Mouse (Mus musculus) layer of hippocampus, adult 11-12 months (tissue): Measurements from ENCODE around the gene Skor1.

Experiments used
- DNase-seq: peaks from one replicate; pipeline ENCODE4 v3.0.0; 2022; ENCODE audit warnings: low spot score

The Skor1 gene

DNA sequence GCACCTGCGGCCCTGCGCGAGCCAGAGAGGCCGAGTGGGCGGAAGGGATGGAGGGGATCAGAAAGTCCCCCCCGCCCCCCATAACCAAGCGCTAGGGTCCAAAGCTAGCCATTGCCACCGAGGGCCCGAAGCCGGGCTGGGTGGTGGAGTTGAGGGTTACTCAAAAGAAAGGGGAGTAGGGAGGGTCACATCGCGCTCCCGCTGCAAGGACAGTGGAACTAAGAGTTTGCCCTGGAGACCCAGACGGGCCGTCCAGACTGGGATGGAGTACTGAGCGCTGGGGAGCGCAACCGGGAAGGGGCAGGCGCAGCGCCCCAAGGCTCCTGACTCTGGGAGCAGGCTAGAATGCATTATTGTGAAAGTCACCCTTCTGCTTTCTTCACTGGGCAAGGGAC, 608 bp upstream of the Skor1 start:
- no peak for DNase-seq

DNA sequence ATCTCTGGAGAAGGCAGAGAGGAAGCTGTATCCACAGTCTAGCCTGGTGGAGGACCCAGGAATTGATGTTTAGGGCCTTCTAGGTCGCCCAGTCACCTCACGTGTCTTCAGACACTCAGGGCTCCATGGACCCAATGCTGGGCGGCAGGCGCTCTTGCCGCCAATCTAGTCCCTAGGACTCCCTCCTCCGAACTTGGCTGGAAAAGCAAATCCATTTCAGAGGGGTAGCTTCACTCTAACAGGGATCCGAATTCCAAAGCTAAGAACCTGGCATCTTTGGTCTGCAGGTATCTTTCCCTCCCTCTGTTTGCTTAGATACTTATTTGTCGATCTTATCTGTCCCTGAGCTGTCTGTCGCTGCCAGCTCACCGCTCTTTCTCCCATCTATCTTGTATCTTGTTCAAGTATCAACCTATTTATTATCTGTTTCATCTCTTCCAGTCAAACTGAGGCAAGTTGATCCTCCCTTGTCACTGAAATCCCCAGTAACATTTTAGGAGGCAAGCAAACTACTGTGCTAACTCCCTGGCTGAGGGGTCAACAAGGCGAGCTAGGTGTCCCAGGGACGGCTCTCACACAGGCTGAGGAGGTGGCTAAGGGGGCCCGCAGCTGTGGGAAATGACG, 863 bp downstream of the Skor1 start:
- DNase-seq: no peak

DNA sequence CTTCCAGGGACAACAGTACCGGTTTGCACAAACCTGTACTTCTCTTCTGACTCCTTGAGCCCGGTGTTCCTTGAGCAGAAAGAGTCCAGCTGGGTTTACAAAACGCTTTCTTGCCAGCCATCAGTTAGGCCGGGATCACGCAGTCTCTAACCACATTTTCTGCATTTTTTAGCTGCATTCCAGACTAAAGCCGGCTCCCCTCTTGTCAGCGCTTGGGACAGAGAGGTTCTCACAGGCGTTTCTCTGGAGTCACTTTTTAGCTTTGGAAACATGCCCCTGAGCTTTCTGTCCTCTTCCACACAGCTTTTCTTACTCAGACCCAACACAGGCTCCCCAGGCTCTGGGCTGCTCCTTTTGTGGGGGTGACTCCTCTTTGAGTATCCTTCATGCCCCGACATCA, 1.5 kb downstream of the Skor1 start:
- no peak for DNase-seq

DNA sequence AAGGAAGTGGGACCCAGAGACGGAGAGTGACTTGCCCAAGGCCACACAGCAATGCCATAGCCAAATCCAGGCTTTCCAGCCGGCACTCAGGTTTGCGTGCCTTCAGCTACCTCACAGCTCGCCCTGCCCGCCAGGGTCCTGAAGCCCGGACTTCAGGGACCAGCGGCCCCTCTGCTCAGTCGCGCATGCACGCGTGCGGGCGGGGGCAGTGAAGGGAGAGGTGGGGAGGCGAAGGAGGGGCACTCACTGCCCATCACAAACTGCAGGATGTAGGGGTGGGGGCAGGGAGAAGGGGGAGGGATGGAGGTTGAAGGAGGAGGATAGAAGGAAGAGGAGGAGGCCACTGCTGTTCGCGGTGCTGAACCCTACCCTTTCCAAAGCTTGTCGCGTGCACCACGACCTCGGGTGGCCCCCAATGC, 1.9 kb downstream of the Skor1 start:
- DNase-seq: no peak

DNA sequence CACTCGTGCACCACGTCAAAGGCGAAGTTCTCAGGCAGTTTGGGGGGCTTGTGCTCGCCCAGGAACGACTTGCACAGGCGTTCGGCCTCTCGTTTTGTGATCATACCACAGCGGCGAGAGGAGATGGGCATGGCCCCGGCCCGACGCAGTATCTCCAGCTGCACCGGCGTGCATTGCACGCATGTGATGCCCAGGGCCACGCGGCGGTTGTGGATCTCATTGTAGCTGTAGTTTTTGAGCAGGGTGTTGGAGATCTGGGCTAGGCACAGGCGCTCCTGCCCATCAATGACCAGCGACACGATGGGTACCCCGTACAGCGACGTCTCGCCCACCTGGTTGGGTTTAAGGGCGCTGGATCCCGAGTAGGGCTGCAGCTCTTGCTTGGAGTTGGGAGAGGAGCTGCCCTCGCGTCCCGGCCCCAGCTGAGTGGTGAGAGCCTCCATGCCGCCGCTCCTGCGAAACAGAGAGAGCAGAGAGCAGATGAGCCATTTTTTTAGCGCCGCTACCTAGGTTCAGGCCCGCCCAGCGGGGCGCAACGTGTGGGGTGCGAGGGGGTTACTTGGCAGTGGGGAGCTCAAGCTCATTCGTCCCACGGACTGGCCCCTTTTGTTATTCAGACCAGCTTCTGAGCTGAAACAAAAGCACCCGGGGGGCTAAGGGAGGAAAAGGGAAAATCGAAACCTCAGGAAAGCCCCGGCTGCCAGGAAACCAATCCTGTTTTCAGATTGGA, 2.5 kb downstream of the Skor1 start:
- DNase-seq: no peak

DNA sequence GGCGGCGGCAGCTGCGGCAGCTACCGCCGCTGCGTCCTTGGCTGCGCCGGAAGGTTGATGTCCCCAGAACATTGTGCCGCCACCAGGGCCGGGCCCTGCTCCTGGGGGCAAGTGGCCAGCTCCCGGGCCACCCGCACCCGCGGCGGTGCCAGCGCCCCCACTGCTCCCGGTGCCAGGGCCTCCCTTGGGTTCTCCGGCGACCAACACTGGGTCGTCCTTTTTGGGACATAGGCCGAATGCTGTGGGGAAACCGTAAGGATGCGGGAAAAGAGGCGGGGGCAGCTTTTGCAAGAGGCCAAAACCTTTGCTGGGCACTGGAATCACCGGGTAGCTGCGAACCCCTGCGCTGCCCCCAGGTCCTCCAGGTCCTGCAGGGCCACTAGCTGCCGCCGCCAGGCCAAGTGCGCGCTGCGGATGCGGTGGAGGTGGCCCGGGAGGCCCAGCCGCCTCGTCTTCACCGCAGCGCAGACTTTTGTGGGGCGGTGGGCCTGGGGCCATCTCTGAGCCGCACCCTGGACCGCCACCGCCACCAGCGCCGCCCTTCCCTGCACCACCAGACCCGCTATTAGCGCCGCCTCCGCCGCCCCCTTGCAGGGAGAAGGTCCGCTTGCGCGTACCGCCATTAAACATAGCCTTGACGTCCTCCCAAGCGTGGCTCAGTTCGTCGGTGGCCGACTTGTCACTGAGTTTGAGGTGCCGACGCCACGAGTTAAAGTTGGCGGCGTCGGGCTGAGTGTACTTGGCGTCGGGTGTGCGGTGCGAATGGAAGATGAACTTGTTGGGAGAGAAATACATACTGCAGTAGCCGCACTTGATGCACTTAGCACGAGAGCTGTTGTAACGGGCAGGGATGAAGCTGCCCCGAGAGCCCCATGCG, 3.3 kb downstream of the Skor1 start:
- no peak for DNase-seq

DNA sequence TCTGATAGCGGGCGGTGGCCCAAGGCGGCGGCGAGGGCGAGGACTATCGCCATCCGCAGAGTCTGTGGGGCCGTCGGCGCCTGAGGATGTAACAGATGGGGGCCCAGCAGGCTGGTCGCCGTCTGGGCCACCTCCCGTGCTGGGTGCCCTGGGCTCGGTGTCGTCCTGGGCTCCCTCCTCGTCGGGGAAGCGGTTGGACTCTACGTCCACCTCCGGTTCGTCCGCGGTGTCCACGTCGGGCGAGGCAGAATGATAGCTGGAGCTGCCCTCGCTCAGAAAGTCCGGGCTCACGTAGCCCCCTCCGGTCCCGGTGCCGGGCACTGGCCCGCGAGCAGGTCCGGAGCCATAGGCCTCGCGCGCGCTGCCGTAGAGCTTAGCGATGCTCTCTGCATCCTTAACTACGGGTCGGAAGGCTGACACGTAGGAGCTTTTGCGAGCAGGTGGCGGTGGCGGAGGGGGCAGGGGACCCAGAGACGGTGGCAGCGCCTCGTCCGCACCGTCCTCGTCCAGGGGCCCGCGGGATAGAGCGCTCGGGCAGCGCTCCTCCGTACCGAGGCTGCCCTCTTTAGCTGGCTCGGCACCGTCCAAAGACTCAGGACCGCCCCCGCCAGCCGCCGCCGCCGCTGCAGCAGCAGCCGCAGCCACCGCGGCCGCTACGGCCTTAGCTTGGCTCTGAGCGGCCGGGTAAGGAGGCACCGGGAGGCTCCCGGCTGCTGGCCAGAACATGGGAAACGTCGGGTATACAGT, 4.1 kb downstream of the Skor1 start:
- no peak for DNase-seq

DNA sequence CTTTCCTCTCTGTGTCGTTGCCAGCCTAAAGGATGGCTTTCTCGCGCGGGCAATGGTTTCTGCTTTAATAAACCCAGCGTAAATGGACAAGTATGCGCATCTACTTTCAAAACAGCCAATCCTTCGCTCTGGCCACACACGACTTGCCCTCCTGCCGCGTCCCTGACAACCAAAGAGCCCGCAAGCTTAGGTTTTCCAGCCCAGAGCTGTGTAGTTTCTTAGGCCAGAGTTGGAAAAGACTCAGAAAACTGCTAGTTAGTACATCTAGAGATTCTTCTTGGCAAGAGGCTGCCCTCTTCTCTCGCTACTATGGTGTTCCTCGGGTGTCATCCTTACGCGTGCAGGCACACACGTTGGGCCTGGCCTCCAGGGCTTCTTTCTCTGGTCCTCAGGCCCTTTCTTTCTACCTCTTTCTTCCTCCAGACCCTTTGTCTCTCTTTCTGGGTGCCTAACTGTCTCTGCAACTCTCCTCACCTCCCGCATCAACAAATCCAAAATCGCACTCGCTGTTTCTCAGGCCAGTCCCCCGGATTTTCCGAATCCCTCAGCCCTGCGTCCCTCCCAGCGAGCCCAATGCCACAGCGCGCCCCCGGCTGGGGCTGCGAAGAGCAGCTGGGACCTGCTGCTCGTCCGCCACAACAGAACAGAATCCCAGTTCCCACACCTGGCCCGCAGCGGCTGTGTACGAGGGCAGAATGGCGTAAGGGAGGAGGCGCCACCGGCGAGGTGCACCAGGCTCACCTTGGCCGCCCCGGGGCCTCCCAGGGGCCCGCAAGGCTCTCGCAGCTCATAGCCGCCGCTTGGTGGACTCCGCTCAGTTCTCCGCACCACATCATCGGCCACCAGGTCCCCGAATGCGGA, 4.9 kb downstream of the Skor1 start:
- no peak for DNase-seq

DNA sequence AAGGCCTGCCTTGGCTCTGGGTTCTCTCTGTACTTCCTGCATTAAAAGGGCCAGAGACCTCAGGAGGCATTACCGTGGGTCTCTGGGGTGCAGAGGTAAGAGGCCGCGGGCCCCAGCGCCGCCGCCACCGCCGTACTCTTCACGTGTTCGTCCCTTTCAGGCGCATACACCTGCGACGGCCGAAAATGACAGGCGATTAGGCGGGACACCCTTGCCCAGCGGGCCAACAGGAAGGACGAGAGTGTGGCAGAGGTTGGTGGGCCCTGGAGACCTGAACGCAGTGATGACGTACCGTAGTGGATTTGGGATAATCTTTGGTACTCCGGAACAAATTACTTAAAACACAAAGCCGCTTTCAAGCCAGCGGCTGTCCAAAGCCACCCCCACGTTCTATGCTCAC, 5.5 kb downstream of the Skor1 start:
- DNase-seq: no peak

DNA sequence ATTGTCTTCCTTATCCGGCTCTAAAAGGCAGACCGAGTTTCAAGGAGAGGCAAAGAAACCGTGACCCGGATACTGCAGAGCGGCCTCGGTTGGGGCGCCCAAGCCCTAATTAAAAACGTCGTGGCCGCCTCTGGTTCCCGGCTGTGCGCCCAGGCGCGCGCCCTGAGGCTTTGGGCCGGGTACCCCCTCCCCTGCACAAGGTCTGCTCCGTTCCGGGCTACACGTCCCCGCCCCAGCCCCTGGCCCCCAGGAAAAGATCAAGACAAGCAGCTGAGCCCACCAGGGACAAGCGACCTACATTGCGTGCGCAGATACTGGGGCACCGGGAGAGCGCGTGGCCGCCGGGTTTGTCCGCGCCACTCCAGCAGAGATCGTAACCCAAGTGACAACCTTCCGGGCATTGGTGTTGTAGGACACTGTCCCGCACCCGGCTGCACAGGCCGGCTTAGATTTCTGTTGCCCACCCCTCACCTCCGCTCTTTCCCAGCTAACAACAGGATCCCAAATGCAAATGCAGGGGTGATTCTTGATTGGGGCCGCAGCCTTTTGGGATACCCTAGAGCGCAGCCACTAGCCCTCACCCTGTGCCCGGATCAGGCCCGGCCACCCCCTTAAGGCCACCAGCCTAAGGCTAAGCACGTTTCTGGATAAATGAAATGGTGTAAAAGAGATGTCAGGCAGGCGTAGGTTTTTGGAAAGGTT, 6.3 kb downstream of the Skor1 start:
- no peak for DNase-seq

DNA sequence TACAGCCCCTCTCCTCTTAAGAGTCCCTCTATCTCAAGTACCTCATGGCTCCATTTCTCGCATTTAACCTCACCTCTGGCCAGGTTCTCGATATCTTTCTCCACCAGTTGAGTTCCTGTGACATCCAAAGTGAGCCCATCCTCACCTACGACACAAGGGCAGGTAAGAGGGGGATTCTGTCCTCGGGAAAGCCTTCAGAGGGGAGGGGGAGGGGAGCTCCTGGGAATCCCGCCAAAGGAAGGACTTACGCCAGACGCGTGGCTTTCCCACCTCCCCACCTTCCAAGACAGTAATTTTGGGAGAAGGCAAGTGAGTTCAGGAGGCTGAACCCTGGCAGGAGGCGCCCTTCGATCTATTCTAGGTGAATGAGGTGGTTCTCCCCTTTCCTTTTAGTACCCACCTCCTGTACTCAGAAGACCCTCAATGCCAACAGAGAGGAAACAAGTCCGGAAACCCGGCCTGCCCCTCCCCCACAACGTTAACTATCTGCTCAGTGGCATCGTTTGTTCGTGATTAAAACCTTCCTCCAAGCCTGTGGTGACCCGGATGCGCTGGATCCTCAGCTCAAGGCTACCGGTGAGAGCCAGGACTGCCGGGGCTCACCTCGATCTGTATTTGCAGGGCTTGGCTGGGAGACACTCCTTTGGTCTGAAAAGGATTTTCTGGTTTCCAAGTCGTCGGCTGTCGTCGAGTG, 7.0 kb downstream of the Skor1 start:
- no peak for DNase-seq

DNA sequence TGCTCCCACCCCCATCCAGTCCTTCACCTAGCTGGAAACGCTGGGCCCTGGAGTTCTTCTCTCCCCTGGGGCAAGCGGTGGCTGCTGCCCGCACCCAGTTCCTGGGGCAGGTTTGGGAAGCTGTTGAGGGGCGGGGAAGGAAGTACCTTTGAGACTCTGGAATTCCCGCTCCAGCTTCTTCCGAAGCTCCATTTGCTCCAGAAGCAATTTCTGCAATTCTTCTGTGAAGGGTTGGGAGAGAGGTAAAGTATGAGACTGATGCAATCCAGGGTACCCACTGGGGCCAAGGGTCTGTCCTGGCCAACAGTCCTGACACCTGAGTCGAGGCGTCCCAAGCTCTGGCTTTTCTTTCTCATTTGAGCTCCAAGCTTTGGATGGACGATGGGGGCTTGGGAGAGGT, 8.6 kb downstream of the Skor1 start:
- no peak for DNase-seq

DNA sequence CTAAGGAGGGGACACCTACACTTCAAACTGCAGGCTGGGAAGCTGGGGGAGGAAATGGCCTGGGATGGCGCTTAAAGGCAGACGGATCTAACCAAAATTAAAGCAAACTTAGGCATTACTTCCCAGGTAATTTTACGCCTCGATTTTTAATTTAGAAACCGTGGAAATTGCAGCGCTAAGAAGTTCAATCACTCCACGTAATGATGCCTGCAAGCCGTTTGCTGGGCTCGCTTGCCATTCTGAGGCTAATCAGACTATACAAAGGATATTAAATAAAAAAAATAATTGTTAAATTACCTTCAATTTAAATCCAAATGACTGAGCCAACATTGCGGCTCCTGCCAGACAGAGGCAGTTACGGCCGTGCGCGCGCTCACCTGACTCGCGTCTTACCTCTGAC, 9.1 kb downstream of the Skor1 start:
- DNase-seq: no peak

DNA sequence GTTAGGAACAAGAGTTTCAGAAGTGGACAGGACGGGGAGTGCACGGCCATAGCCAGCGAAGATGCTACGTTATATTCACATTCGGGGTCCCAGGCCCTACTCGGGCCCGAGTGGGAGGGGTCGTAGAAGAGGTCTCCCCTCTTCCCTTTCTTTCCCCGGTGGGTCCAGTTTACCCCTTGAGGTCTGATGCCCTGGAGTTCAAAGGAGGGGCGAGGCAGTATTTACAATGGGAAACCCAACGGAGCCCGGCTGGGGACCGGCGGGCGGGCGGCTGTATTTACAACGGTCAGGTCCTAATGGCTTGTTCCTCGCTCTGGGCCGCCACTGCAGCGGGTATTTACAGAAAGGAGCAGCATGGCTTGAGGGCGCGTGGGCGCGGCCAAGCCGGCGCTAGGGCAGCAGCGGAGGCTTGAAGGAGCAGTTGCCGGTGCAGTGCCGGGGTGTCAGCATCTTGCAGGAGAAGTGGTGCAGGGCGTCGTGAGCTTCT, 10.2 kb downstream of the Skor1 start:
- no peak for DNase-seq

DNA sequence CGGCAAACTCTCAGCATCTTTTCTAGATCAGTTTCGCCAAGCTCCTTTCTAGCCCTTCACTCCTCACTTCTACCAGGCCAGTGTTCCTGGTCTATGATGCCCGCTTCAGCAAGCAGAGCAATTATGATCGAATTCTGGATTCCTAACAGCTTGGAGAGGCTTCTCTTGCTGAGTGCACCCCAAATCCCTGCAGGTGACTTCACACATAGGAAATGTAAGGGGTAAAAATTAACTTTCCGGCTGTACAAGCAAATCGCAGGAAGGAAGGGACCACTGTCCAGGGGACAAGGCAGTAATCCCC, 11.2 kb downstream of the Skor1 start:
- DNase-seq: no peak

DNA sequence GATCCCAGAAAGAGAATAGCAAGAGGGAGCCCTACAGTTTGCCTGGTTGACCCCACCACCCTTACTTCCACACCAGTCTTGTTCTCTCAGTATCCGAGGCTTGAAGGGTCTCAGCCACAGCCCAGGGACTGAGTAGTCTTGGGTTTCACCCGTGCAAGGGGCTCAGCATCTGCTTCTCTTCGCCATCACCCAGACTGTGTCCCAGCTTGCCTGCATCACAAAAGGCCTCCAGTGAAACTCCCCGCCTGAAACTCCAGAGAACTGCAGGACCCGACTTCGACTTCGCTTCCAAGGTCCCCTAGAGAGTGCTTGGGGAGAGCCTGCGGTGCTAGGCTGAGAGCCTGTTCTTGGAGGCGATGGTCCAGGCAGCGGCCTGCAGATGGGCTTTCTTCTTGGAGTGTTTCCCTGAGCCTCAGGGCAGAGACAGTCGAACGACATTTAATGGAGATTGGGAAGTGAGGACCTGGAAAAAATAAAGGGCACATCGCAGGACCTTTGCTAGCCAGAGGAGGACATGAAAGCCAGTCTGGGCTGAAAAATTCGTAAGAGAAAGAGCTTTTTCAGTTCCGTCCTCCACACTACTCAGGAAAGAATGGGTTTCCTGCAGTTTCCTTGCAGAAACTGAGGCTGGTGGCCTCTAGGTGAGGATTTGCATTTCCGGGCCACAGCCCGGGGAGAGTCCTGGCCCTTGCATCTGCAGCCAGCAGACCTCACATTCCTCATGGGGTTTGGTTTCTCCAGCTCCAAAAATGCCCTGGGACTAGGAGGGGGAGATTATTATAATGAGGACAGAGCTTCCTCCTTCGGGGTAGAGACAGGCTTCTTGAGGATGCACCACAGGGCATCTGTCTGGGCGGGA, 11.8 kb downstream of the Skor1 start:
- no peak for DNase-seq

DNA sequence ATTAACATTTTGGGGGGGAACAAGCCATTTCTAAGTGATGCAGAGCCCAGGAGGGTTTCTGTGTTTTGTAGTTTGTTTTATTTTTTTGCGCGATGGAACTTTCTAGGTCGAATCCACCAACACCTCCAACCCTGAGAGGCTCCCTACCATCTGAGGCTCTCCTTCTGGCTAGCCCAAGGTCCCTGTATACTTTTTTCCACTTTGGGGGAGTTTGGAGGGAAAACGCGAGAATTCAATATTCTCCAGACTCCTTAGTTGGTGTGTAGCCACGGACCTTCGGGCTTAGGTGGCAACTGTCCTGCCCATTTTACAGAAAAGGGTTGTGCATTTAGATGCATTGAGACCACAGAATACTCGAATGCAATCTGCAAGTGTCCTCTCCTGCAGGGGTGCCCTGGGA, 12.5 kb downstream of the Skor1 start:
- no peak for DNase-seq

DNA sequence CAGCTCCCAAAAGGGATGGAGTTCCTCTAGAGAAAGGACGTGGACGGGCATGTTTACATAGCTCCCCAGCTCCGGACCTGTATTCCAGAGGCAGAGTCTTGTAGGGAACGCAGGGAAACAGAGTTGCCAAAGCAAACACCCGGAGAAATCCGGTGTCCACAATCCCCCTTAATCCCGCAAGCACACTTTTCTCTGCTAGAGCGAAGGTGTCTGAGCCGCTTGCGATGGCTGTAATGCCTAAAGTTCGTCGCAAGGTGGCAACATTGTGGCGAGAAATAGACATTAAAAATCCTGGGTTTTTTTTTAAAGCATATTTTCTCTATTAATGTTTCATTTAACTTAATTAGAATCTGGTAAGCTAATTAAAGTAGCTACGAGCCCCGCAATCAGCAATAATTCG, 13.0 kb downstream of the Skor1 start:
- DNase-seq: peak; percentile 58

DNA sequence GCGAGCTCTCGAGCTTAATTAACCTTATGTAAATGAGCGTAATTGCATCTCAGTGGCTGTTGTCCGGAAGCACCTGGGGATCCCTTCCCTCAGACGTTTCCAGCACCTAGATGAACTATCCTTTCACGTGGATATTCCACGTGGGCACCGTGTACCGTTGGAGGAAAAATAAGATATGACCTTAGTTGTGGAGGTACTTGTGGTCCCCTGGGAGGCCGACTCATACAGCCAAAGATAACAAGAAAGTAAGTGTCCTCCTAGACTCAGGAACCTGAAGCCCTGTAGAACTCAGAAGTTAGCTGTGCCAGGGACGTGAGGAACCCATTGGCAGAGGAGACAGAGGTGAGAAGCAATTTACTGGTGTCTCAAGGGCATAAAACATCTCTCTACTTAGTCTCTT, 13.4 kb downstream of the Skor1 start:
- no peak for DNase-seq
